Mouse (Mus musculus) embryonic facial prominence, embryonic 14.5 days (tissue): Measurements from ENCODE around the gene Wdr63. TPM values are rescaled to one million over a fixed set of nuclear protein-coding genes. Genes with fewer than 3 reads are reported as not detected.

Experiments used
- ATAC-seq: fragments of 200-750 bp; cut with Nextera tagmentation; 2 replicates; pipeline ENCODE4 v1.8.0; 2017; ENCODE audit warnings: low read depth, moderate number of reproducible peaks, moderate TSS enrichment
- DNase-seq: peaks from one replicate; pipeline ENCODE4 v3.0.0-alpha.2; 2015; ENCODE audit warnings: low spot score
- H3K27ac ChIP-seq: fragments of 300-500 bp; sonication (generic); replicated peaks from 2 replicates; pipeline ENCODE4 v1.5.1; 2014; ENCODE audit warnings: low read depth, mild to moderate bottlenecking, low read length, moderate library complexity
- H3K27me3 ChIP-seq: fragments of 300-500 bp; sonication (generic); replicated peaks from 2 replicates; pipeline ENCODE4 v1.6.1; 2014; ENCODE audit warnings: low read length; ENCODE audit not compliant: control insufficient read depth, insufficient read depth
- H3K36me3 ChIP-seq: fragments of 300-500 bp; sonication (generic); 2 replicates; pipeline ENCODE4 v1.6.1; 2014; ENCODE audit warnings: low read length, mixed read lengths; ENCODE audit not compliant: control insufficient read depth, insufficient read depth
- H3K4me1 ChIP-seq: fragments of 300-500 bp; sonication (generic); 2 replicates; pipeline ENCODE4 v1.6.1; 2014; ENCODE audit warnings: antibody characterized with exemption, low read length; ENCODE audit not compliant: control insufficient read depth, insufficient read depth
- H3K4me2 ChIP-seq: fragments of 300-500 bp; sonication (generic); 2 replicates; pipeline ENCODE4 v1.6.1; 2014; ENCODE audit warnings: low read depth, mild to moderate bottlenecking, low read length, moderate library complexity, mixed read lengths
- H3K4me3 ChIP-seq: fragments of 300-500 bp; sonication (generic); 2 replicates; pipeline ENCODE4 v1.5.1; 2014; ENCODE audit warnings: low read depth, mild to moderate bottlenecking, low read length
- H3K9ac ChIP-seq: fragments of 300-500 bp; sonication (generic); 2 replicates; pipeline ENCODE4 v1.6.1; 2014; ENCODE audit warnings: low read depth, mild to moderate bottlenecking, low read length, moderate library complexity, mixed read lengths
- H3K9me3 ChIP-seq: fragments of 300-500 bp; sonication (generic); 2 replicates; pipeline ENCODE4 v1.6.1; 2016; ENCODE audit warnings: low read length; ENCODE audit not compliant: control insufficient read depth
- WGBS: fragments of 180-500 bp; shearing (Covaris S2); extraction: QIAGEN DNeasy Blood & Tissue Kit; methylation state at CpG from one replicate; pipeline ENCODE4 v1.1.7; 2014; 5-methylcytosine and 5-hydroxymethylcytosine counted together
- polyA plus RNA-seq: library from polyadenylated mRNA; unstranded; fragments of >200 nt; fragmentation: Nextera tagmentation; extraction: Ambion mirVana; gene quantifications from 2 replicates; pipeline ENCODE4 v1.2.1, GENCODE M21; 2014

Gene Wdr63
- polyA plus RNA-seq, 1 experiment from 2014 or later, result 2.3 TPM

GRCm38 (mm10) chr3:146057131-146057530, 50.8 kb downstream of the Wdr63 start:
- DNase-seq (no peak), ATAC-seq (no peak)
- WGBS, result 74% methylated on average over 7 of the region's 7 CpGs
- H3K9ac ChIP-seq, result no peak overlapping the region
- no peak overlapping the region for H3K4me3 ChIP-seq
- no peaks in the 10 kb centered on the region for H3K27me3 ChIP-seq
- H3K27ac ChIP-seq, result no peak overlapping the region
- H3K4me2 ChIP-seq, result no peak overlapping the region
- H3K36me3 ChIP-seq, result no peaks in the 10 kb centered on the region
- no peaks in the 10 kb centered on the region; the same call in 1 of the 2 replicates for H3K4me1 ChIP-seq
- H3K9me3 ChIP-seq, result no peaks in the 10 kb centered on the region

DNA sequence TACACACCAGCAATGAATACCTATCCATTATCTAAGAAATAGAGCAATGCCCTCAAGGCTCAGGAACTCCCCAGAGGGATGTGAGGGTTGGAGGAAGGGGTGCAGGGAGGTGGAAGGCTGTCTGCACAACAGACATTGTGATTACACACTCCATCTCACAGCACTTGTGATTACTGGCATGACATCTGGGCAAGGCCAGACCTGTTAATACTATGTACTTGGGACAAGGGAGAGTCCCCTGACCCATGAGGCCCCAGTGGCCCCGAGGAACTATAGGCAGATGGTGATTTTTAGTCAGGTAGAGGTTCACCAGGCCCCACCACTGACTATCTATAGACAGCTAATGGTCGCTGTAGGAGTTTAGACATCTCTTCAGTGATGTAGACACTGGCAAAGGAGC, 54.1 kb downstream of the Wdr63 start:
- Histone ChIP-seq H3K9me3 (no peaks in the 10 kb centered on the region), H3K36me3 (no peaks in the 10 kb centered on the region), H3K27me3 (no peaks in the 10 kb centered on the region), H3K27ac (no peak overlapping the region), H3K4me1 (peaks cover 6% of the 10 kb centered on the region; the same call in 1 of the 2 replicates), H3K4me2 (no peak overlapping the region), H3K9ac (no peak overlapping the region), H3K4me3 (no peak overlapping the region)
- ATAC-seq (no peak), DNase-seq (no peak)
- WGBS, result 66% methylated on average over 2 of the region's 2 CpGs

DNA sequence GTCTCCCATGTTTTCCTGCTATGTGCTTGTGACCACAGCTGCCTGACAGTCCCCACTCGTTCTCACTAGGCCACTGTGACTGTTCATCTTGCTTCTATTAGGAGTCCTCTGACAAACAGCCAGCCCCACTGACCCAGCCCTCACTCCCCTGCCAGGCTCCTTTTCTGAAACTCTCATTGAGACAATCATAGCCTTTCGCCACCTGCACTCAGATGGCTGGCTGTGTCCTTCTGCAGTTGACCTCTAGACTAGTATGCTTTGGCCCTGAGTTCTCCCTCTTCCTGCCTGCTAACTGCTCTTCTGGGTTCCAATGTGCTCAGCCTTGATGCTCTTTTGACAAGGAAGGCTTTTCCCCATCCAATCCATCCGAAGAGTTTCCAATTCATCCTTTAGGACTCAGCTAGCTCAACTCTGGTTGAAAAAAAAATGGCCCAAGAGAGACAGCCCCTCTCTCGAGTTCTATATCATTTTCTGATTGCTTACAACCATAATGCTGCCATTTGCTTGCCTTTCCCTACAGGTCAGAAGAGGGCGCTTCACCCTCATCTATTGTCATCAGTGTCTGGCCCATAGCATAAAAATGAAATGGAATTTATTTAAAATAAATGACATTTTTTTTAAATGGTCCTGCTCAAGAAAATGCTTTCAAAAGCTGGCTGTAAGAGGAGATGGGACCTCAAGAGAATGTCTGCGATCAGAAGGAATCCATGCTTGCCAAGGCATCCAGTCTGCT, 54.7 kb downstream of the Wdr63 start:
- Histone ChIP-seq H3K4me2 (no peak overlapping the region), H3K9ac (no peak overlapping the region), H3K9me3 (no peaks in the 10 kb centered on the region), H3K27ac (no peak overlapping the region), H3K4me1 (peaks cover 6% of the 10 kb centered on the region; the same call in 1 of the 2 replicates), H3K27me3 (no peaks in the 10 kb centered on the region), H3K36me3 (no peaks in the 10 kb centered on the region), H3K4me3 (no peak overlapping the region)
- WGBS, result 66% methylated on average over 6 of the region's 6 CpGs
- no peak for ATAC-seq
- no peak for DNase-seq

DNA sequence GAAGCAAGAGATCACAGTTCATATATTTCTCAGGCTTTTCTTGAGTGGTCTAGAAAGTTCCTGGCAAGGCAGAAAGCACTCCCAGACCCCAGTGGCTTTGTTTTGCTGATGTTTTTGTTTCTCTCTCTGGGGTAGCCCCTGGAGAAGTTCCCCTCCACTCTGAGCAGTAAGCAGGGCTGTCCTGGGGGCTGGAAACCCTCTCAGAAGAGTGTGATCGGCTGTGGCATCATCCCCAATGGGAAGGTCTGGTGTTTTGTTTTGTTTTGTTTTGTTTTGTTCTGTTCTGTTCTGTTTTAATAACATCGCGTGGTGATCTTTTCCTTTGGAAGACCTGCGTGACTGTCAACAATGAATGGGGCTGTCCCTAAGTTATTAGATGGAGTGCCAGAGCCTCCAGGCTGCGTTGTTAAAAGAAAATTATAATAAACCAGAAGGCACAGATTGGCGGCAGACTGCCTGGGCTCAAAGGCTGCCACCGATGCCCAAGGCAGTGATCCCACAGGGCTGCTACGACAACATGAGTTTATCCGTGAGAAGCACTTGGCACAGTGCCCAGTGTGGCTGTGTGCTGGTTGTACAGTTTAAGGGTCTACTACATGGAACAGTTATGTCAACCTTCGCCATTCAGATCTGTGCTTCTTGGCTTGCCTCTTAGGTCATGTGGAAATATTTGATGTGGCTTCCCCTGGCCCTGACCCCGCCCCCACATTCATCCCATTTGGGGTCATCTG, 56.5 kb downstream of the Wdr63 start:
- peak overlapping the region; percentile 4; the same call in 1 of the 2 replicates for H3K4me2 ChIP-seq

GRCm38 (mm10) chr3:146049951-146050350, 58.0 kb downstream of the Wdr63 start:
- H3K9ac ChIP-seq, result no peak overlapping the region
- ATAC-seq, result no peak

More for the DNA sequence above, 56.5 kb downstream of the Wdr63 start:
- 33% methylated on average over 11 of the region's 11 CpGs for WGBS
- peaks cover 16% of the 10 kb centered on the region for H3K4me1 ChIP-seq
- no peaks in the 10 kb centered on the region for H3K9me3 ChIP-seq
- H3K36me3 ChIP-seq, result no peaks in the 10 kb centered on the region
- ATAC-seq (peak; percentile 69), DNase-seq (peak; percentile 88)
- no peaks in the 10 kb centered on the region for H3K27me3 ChIP-seq
- H3K27ac ChIP-seq, result no peak overlapping the region
- H3K9ac ChIP-seq, result no peak overlapping the region
- H3K4me3 ChIP-seq, result no peak overlapping the region

GRCm38 (mm10) chr3:146047704-146048207, 60.2 kb downstream of the Wdr63 start:
- ATAC-seq, result peak; percentile 23; the same call in 1 of the 2 replicates
- no peak overlapping the region for H3K27ac ChIP-seq
- H3K36me3 ChIP-seq, result no peaks in the 10 kb centered on the region
- no peak overlapping the region for H3K4me3 ChIP-seq
- DNase-seq, result peak; percentile 81
- no peak overlapping the region for H3K9ac ChIP-seq
- WGBS, result 27% methylated on average over 15 of the region's 15 CpGs
- H3K27me3 ChIP-seq, result no peaks in the 10 kb centered on the region
- H3K4me1 ChIP-seq, result peaks cover 24% of the 10 kb centered on the region
- peak overlapping the region; percentile 7 for H3K4me2 ChIP-seq
- H3K9me3 ChIP-seq, result no peaks in the 10 kb centered on the region

More at GRCm38 (mm10) chr3:146049951-146050350, 58.0 kb downstream of the Wdr63 start:
- H3K27me3 ChIP-seq, result no peaks in the 10 kb centered on the region
- H3K9me3 ChIP-seq, result no peaks in the 10 kb centered on the region
- no peak for DNase-seq
- H3K27ac ChIP-seq, result no peak overlapping the region
- peaks cover 19% of the 10 kb centered on the region for H3K4me1 ChIP-seq
- no peak overlapping the region for H3K4me3 ChIP-seq
- WGBS, result 76% methylated on average over 5 of the region's 5 CpGs
- no peaks in the 10 kb centered on the region for H3K36me3 ChIP-seq
- H3K4me2 ChIP-seq, result no peak overlapping the region

DNA sequence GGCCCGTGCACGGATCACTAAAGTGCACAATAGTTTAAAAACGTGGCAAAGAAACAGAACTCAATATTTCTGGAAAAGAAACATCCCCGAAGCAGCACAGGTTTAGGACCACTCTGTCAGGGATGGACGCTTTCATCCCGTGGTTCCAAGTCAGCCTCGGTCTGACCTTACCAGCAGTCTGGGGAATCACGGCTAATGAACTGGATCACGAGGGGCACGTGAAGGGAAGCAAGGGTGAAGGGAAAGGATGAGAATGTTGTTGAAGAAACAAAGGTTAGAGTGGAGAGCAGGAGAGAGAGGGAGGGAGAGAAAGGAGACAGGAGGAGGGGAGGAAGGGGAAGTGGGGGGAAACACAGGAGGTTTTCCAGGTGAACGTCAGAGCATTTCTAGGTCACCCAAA, 61.9 kb downstream of the Wdr63 start:
- Histone ChIP-seq H3K9ac (no peak overlapping the region), H3K4me1 (peaks cover 17% of the 10 kb centered on the region; the same call in 1 of the 2 replicates), H3K9me3 (no peaks in the 10 kb centered on the region), H3K36me3 (no peaks in the 10 kb centered on the region), H3K27ac (no peak overlapping the region), H3K27me3 (no peaks in the 10 kb centered on the region), H3K4me3 (no peak overlapping the region), H3K4me2 (no peak overlapping the region)
- WGBS, result 82% methylated on average over 11 of the region's 11 CpGs
- DNase-seq, result no peak
- no peak for ATAC-seq

- peak overlapping the region; percentile 27 for H3K4me2 ChIP-seq
- no peak overlapping the region for H3K9ac ChIP-seq
- ATAC-seq, result peak; percentile 62
- WGBS, result 27% methylated on average over 10 of the region's 11 CpGs
- peak; percentile 55 for DNase-seq
- H3K27ac ChIP-seq, result peak overlapping the region; percentile 61
- H3K9me3 ChIP-seq, result no peaks in the 10 kb centered on the region
- H3K27me3 ChIP-seq, result no peaks in the 10 kb centered on the region
- H3K36me3 ChIP-seq, result no peaks in the 10 kb centered on the region
- 0 out of 2 replicates have a peak overlapping the region, but pooled peaks have one; percentile 2 for H3K4me3 ChIP-seq
- H3K4me1 ChIP-seq, result peaks cover 17% of the 10 kb centered on the region; the same call in 1 of the 2 replicates
Measured at GRCm38 (mm10) chr3:146044977-146045376, 63.0 kb downstream of the Wdr63 start.
